Mouse (Mus musculus) ES-E14 (cell line): ENCODE measurements around the gene Ccdc92.

Experiments used
- CHD2 ChIP-seq: IDR thresholded peaks from 2 replicates; pipeline ENCODE4 v1.6.1; 2014; ENCODE audit warnings: mild to moderate bottlenecking, low read depth, low read length, inconsistent platforms
- HCFC1 ChIP-seq: IDR thresholded peaks from 2 replicates; pipeline ENCODE4 v1.6.1; 2012; ENCODE audit warnings: low read length, inconsistent platforms, borderline replicate concordance; ENCODE audit not compliant: insufficient read depth
- MAFK ChIP-seq: IDR thresholded peaks from 2 replicates; pipeline ENCODE4 v1.6.1; 2014; ENCODE audit warnings: mild to moderate bottlenecking, low read depth, low read length, inconsistent platforms; ENCODE audit not compliant: insufficient read depth
- ZC3H11A ChIP-seq: IDR thresholded peaks from 2 replicates; pipeline ENCODE4 v1.6.1; 2012; ENCODE audit warnings: low read depth, mild to moderate bottlenecking, inconsistent platforms, low read length, borderline replicate concordance
- ZNF384 ChIP-seq: IDR thresholded peaks from 2 replicates; pipeline ENCODE4 v1.6.1; 2012; ENCODE audit warnings: low read depth, low read length, inconsistent platforms

DNA sequence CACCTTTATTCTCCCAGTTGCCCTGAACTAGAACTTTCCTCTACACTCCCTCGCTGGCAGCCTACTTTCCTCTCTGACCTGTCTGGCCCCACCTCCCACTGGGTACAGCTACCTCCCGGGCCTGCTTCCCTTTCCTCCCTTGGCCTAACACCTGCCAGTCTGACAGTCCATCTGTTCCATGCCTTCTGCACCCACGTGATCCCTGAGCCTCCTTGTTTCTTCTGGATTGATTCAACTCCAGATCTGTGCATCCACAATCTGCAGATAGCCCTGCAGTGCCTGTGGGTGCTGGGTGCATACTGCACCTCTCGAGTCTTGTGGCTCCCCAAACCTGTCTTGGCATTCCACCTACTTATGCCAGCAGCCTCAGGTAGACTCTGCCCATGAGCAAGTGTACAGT is 25.6 kb downstream of the Ccdc92 start:
- TF ChIP-seq MAFK, result no peak
- TF ChIP-seq CHD2, result no peak
- TF ChIP-seq ZC3H11A, result no peak
- TF ChIP-seq ZNF384, result no peak
- no peak for TF ChIP-seq HCFC1
